Mouse (Mus musculus) kidney, adult 2 months (tissue): ENCODE data around the gene Slc13a1.

ENCODE experiments used
- CTCF ChIP-seq: fragments of 200-500 bp; conservative IDR thresholded peaks from 2 replicates; pipeline ENCODE4 v1.5.1; 2011; ENCODE audit warnings: low read depth, mild to moderate bottlenecking, control low read depth, low read length, moderate library complexity, mixed read lengths; ENCODE audit not compliant: insufficient read depth, insufficient read length
- POLR2A ChIP-seq: fragments of 200-500 bp; IDR thresholded peaks from one replicate; pipeline ENCODE4 v1.6.1; 2011; ENCODE audit warnings: low read depth, low read length, control low read depth

- TF ChIP-seq CTCF = no peak
- no peak for TF ChIP-seq POLR2A
These were observed 66.6 kb downstream of the Slc13a1 start for GRCm38 (mm10) chr6:24101281-24101680.
